Mouse (Mus musculus) kidney, postnatal 0 days (tissue): ENCODE measurements around the gene Myrf. TPM values are rescaled to one million over a fixed set of nuclear protein-coding genes. Genes with fewer than 3 reads are reported as not detected.
A peak's percentile ranks its signal among the peaks of the same experiment; 100 is the strongest.

Experiments used
- ATAC-seq: fragments of 200-750 bp; cut with Nextera tagmentation; replicated peaks from 2 replicates; pipeline ENCODE4 v1.8.0; 2017; ENCODE audit warnings: low read depth, moderate number of reproducible peaks, moderate TSS enrichment, moderate library complexity; ENCODE audit not compliant: low FRiP score
- DNase-seq: peaks from one replicate; pipeline ENCODE4 v3.0.0-alpha.2; 2016; ENCODE audit warnings: low spot score
- H3K27ac ChIP-seq: fragments of 300-500 bp; sonication (generic); 2 replicates; pipeline ENCODE4 v1.5.1; 2014; ENCODE audit warnings: mild to moderate bottlenecking
- H3K27me3 ChIP-seq: fragments of 300-500 bp; sonication (generic); 2 replicates; pipeline ENCODE4 v1.6.1; 2014; ENCODE audit warnings: low read length, mixed read lengths; ENCODE audit not compliant: insufficient read depth
- H3K36me3 ChIP-seq: fragments of 300-500 bp; sonication (generic); 2 replicates; pipeline ENCODE4 v1.6.1; 2014; ENCODE audit warnings: low read length, mixed read lengths; ENCODE audit not compliant: insufficient read depth
- H3K4me1 ChIP-seq: fragments of 300-500 bp; sonication (generic); replicated peaks from 2 replicates; pipeline ENCODE4 v1.6.1; 2014; ENCODE audit warnings: antibody characterized with exemption, low read length, mixed read lengths; ENCODE audit not compliant: insufficient read depth
- H3K4me2 ChIP-seq: fragments of 300-500 bp; sonication (generic); 2 replicates; pipeline ENCODE4 v1.6.1; 2014; ENCODE audit warnings: mild to moderate bottlenecking, low read length, moderate library complexity, mixed read lengths
- H3K4me3 ChIP-seq: fragments of 300-500 bp; sonication (generic); replicated peaks from 2 replicates; pipeline ENCODE4 v1.5.1; 2014; ENCODE audit warnings: low read depth, low read length
- H3K9ac ChIP-seq: fragments of 300-500 bp; sonication (generic); 2 replicates; pipeline ENCODE4 v1.6.1; 2014; ENCODE audit warnings: low read depth, low read length
- H3K9me3 ChIP-seq: fragments of 300-500 bp; sonication (generic); replicated peaks from 2 replicates; pipeline ENCODE4 v1.6.1; 2016; ENCODE audit warnings: low read length, inconsistent platforms, mixed read lengths
- CTCF ChIP-seq: IDR thresholded peaks from 2 replicates; pipeline ENCODE4 v1.5.1; 2016; ENCODE audit warnings: antibody characterized with exemption, low read depth, mild to moderate bottlenecking, moderate library complexity
- WGBS: fragments of 180-500 bp; shearing (Covaris S2); extraction: QIAGEN DNeasy Blood & Tissue Kit; methylation state at CpG from one replicate; pipeline ENCODE4 v1.1.7; 2014; 5-methylcytosine and 5-hydroxymethylcytosine counted together
- polyA plus RNA-seq: library from polyadenylated mRNA; unstranded; fragments of >200 nt; fragmentation: Nextera tagmentation; extraction: Ambion mirVana; gene quantifications from 2 replicates; pipeline ENCODE4 v1.2.1, GENCODE M21; 2015

Gene Myrf
- polyA plus RNA-seq, 1 experiment from 2014 or later: 1.5 TPM

GRCm38 (mm10) chr19:10272746-10273145 lies 32.2 kb upstream of the Myrf start:
- DNase-seq (peak; percentile 59), ATAC-seq (peak; percentile 43)
- Histone ChIP-seq H3K27ac (no peak overlapping the region), H3K9me3 (no peaks in the 10 kb centered on the region), H3K9ac (no peak overlapping the region), H3K4me3 (no peak overlapping the region), H3K27me3 (no peaks in the 10 kb centered on the region), H3K36me3 (no peaks in the 10 kb centered on the region), H3K4me2 (no peak overlapping the region), H3K4me1 (peaks cover 26% of the 10 kb centered on the region)
- WGBS: 23% methylated on average over 11 of the region's 11 CpGs
- TF ChIP-seq CTCF: no peak

- H3K9me3 ChIP-seq: no peaks in the 10 kb centered on the region
- DNase-seq: no peak
- no peak overlapping the region for H3K4me3 ChIP-seq
- H3K27ac ChIP-seq: no peak overlapping the region
- H3K9ac ChIP-seq: no peak overlapping the region
- ATAC-seq: no peak
- no peak for TF ChIP-seq CTCF
- 89% methylated on average over 7 of the region's 7 CpGs for WGBS
- no peak overlapping the region for H3K4me2 ChIP-seq
- no peaks in the 10 kb centered on the region for H3K36me3 ChIP-seq
- H3K27me3 ChIP-seq: no peaks in the 10 kb centered on the region
- peaks cover 26% of the 10 kb centered on the region for H3K4me1 ChIP-seq
Measured at GRCm38 (mm10) chr19:10271592-10271991, 31.0 kb upstream of the Myrf start.

GRCm38 (mm10) chr19:10270356-10270755 lies 29.8 kb upstream of the Myrf start:
- ATAC-seq: no peak
- no peak for DNase-seq
- no peak overlapping the region for H3K4me3 ChIP-seq
- H3K27me3 ChIP-seq: no peaks in the 10 kb centered on the region
- peaks cover 25% of the 10 kb centered on the region for H3K4me1 ChIP-seq
- H3K9ac ChIP-seq: no peak overlapping the region
- 82% methylated on average over 5 of the region's 5 CpGs for WGBS
- TF ChIP-seq CTCF: no peak
- no peaks in the 10 kb centered on the region for H3K9me3 ChIP-seq
- no peak overlapping the region for H3K4me2 ChIP-seq
- H3K36me3 ChIP-seq: no peaks in the 10 kb centered on the region
- no peak overlapping the region for H3K27ac ChIP-seq

DNA sequence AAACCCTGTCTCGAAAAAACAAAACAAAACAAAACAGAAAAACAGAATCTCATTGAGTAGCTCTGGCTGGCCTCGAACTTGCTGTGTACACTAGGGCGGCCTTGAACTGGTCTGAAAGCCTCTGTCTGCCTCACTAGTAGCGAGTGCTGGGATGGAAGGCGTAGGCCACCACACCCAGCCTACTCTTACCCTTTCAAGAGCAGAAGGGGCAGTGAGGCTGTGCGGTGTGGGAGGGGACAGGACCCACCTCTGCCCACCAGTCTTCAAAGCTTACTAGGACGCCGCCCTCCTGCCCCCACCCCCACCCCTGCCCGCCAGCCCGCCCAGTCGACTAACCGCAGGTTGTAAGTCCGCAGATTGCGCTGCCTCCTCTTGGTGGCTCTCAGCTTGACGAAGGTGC lies 28.3 kb upstream of the Myrf start:
- Histone ChIP-seq H3K9me3 (no peaks in the 10 kb centered on the region), H3K4me1 (peaks cover 19% of the 10 kb centered on the region), H3K9ac (no peak overlapping the region), H3K4me2 (no peak overlapping the region), H3K27me3 (no peaks in the 10 kb centered on the region), H3K36me3 (no peaks in the 10 kb centered on the region), H3K4me3 (no peak overlapping the region), H3K27ac (no peak overlapping the region)
- ATAC-seq (no peak), DNase-seq (no peak)
- 86% methylated on average over 15 of the region's 15 CpGs for WGBS
- TF ChIP-seq CTCF: no peak

- H3K27me3 ChIP-seq: no peaks in the 10 kb centered on the region
- no peak overlapping the region for H3K9ac ChIP-seq
- no peak overlapping the region for H3K27ac ChIP-seq
- no peak overlapping the region for H3K4me2 ChIP-seq
- H3K4me1 ChIP-seq: peaks cover 16% of the 10 kb centered on the region
- no peaks in the 10 kb centered on the region for H3K9me3 ChIP-seq
- no peaks in the 10 kb centered on the region for H3K36me3 ChIP-seq
- H3K4me3 ChIP-seq: no peak overlapping the region
- peak; percentile 70 for ATAC-seq
- no peak for DNase-seq
- 81% methylated on average over 10 of the region's 10 CpGs for WGBS
- TF ChIP-seq CTCF: no peak
Measured at GRCm38 (mm10) chr19:10267953-10268352, 27.4 kb upstream of the Myrf start.

DNA sequence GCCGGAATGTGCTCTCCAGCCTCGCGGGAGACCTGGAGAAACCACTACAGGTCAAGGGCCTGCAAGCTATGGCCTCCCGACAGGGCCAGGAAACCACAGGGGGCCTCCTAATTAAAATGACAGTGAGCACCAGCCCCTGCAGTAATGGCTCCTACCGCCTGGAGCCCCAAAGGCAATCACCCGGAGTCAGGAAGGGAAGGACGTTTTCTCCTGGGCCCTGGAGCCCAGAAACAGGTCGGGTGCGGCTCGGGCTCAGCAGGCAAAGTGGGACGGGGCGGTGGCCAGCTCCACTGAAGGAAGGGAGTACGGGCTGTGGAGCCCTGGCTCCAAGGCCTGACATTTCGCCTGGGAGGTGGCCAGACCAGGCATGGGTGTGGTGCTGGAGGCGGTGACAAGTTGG lies 26.5 kb upstream of the Myrf start:
- TF ChIP-seq CTCF: no peak; the same call in 1 of the 2 replicates
- DNase-seq (peak; percentile 61), ATAC-seq (peak; percentile 18)
- Histone ChIP-seq H3K36me3 (no peaks in the 10 kb centered on the region; the same call in 1 of the 2 replicates), H3K27me3 (no peaks in the 10 kb centered on the region), H3K9ac (no peak overlapping the region), H3K9me3 (no peaks in the 10 kb centered on the region), H3K4me2 (no peak overlapping the region), H3K27ac (peak overlapping the region; percentile 67), H3K4me1 (peaks cover 11% of the 10 kb centered on the region), H3K4me3 (no peak overlapping the region)
- WGBS: 19% methylated on average over 15 of the region's 15 CpGs

GRCm38 (mm10) chr19:10266196-10266850 lies 25.8 kb upstream of the Myrf start:
- H3K4me1 ChIP-seq: peaks cover 11% of the 10 kb centered on the region
- no peaks in the 10 kb centered on the region; the same call in 1 of the 2 replicates for H3K36me3 ChIP-seq
- peak overlapping the region; percentile 67 for H3K27ac ChIP-seq
- DNase-seq (peak; percentile 91), ATAC-seq (peak; percentile 79)
- peak; percentile 91 for TF ChIP-seq CTCF
- no peak overlapping the region for H3K9ac ChIP-seq
- H3K4me2 ChIP-seq: no peak overlapping the region
- WGBS: 12% methylated on average over 14 of the region's 14 CpGs
- H3K4me3 ChIP-seq: no peak overlapping the region
- H3K27me3 ChIP-seq: no peaks in the 10 kb centered on the region
- no peaks in the 10 kb centered on the region for H3K9me3 ChIP-seq
